Mouse (Mus musculus): ENCODE measurements around the gene Lrrc4.

DNA sequence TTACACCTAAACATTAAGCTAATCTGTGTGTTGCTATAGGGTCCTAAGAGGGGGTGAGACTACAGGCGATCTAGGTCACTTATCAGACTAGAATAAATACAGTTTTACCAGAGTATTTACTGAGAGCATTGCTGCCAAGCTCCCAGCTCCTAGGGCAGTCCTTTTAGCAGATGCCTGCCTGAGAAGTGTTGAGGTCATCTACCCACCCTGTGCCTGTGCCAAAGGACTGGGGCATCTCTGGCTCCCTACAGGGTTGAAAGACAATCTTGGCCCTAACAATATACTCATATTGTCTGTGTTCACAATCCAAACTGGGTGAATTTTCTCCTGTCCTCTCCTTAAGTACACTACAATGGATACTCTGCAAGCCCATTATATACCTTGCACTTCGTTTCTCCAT is 16.7 kb downstream of the Lrrc4 start:
- no peak for TF ChIP-seq CTCF (IDR thresholded peaks at IDR 0.05; ENCODE audit: low read depth, low read length)
- TF ChIP-seq POLR2A (IDR thresholded peaks at IDR 0.05; ENCODE audit: extremely low read depth, insufficient read depth, low read length), result no peak

All from liver, adult 2 months (tissue).